Mouse (Mus musculus): ENCODE data around the gene Olfr20. TPM values are rescaled to one million over a fixed set of nuclear protein-coding genes. Genes with fewer than 3 reads are reported as not detected.

Olfr20 gene
- polyA plus RNA-seq, 1 experiment from 2014 or later = not detected

DNA sequence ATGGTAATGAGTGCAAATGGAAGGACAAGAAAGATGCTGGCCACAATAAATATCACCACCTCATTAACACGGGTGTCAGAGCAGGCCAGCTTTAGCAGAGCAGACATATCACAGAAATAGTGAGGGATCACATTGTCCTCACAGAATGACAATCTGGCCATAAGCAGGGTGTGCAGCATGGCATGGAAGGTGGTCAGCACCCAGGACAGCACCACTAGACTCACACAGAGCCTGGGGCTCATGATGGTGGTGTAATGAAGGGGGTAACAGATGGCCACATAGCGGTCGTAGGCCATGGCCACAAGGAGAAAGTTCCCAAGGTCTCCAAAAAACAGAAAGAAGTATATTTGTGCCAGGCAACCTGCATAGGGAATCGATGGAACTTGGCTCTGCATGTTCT lies 44.8 kb downstream of the Olfr20 start:
- Histone ChIP-seq H3K4me2 (replicated peaks; ENCODE audit: low read depth) (no peak overlapping the region), H3K9ac (ENCODE audit: low read depth, low read length) (no peak overlapping the region), H3K27me3 (replicated peaks; ENCODE audit: control insufficient read depth, insufficient read depth, low read length) (no peaks in the 10 kb centered on the region), H3K36me3 (ENCODE audit: control insufficient read depth, insufficient read depth) (no peaks in the 10 kb centered on the region), H3K27ac (ENCODE audit: low read depth, low read length) (no peak overlapping the region), H3K4me1 (replicated peaks; ENCODE audit: control insufficient read depth, insufficient read depth, low read length) (no peaks in the 10 kb centered on the region), H3K9me3 (ENCODE audit: control insufficient read depth) (no peaks in the 10 kb centered on the region), H3K4me3 (ENCODE audit: low read depth, low read length) (no peak overlapping the region)
- no peak for TF ChIP-seq CTCF (IDR thresholded peaks at IDR 0.05; ENCODE audit: low read depth)
- whole genome bisulfite sequencing = 66% methylated on average over 4 of the region's 4 CpGs
- no peak for ATAC-seq

DNA sequence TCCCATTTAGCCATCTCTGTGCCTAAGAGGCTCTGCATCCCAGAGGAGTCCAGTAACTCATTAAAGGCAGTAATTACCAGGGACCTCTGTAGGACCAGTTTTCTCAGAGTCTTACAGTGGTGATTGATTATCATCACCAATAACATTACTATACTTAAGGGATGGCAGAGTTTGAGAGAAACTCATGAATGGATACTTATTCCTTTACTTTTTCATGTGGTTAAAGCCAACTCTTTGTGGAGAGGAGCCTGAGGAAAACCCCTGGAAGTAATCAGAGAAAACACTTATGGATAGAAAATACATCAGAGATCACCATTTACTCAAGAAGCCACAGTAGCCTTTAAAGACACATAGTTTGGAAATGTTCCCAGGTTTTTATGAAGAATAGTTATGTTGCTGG lies 48.9 kb downstream of the Olfr20 start, which contains the start of gene Olfr1:
TSS of gene Olfr1 (minus strand) at position 101 of the 400 bp plus-strand sequence.
- Histone ChIP-seq H3K36me3 (ENCODE audit: control insufficient read depth, insufficient read depth) (no peaks in the 10 kb centered on the region), H3K9ac (ENCODE audit: low read depth, low read length) (no peak within 1 kb of the TSS), H3K27me3 (replicated peaks; ENCODE audit: control insufficient read depth, insufficient read depth, low read length) (no peaks in the 10 kb centered on the region), H3K27ac (ENCODE audit: low read depth, low read length) (no peak within 1 kb of the TSS), H3K4me3 (ENCODE audit: low read depth, low read length) (no peak within 1 kb of the TSS), H3K4me1 (replicated peaks; ENCODE audit: control insufficient read depth, insufficient read depth, low read length) (no peaks in the 10 kb centered on the region), H3K4me2 (replicated peaks; ENCODE audit: low read depth) (no peak within 1 kb of the TSS), H3K9me3 (ENCODE audit: control insufficient read depth) (no peaks in the 10 kb centered on the region)
- no peak for ATAC-seq
- no peak for TF ChIP-seq CTCF (IDR thresholded peaks at IDR 0.05; ENCODE audit: low read depth)

Other genes with a start within 250 kb of the Olfr20 start
- gene Haspin, start 212.5 kb upstream of the Olfr20 start, polyA plus RNA-seq (2015; fragmentation: Nextera tagmentation; extraction: Ambion mirVana) = 5.7 and 7.3 TPM in 2 replicates
- 0.04 and 0.08 TPM in 2 replicates for gene P2rx5, start 190.4 kb upstream of the Olfr20 start, polyA plus RNA-seq (2015; fragmentation: Nextera tagmentation; extraction: Ambion mirVana)
- gene Emc6, start 173.7 kb upstream of the Olfr20 start, polyA plus RNA-seq (2015; fragmentation: Nextera tagmentation; extraction: Ambion mirVana) = 114 and 120 TPM in 2 replicates
- 215 and 217 TPM in 2 replicates for gene Tax1bp3, start 173.7 kb upstream of the Olfr20 start, polyA plus RNA-seq (2015; fragmentation: Nextera tagmentation; extraction: Ambion mirVana)
- gene Ctns, start 151.7 kb upstream of the Olfr20 start, polyA plus RNA-seq (2015; fragmentation: Nextera tagmentation; extraction: Ambion mirVana) = 46.8 and 53.2 TPM in 2 replicates
- 21.3 and 26.3 TPM in 2 replicates for gene Shpk, start 151.3 kb upstream of the Olfr20 start, polyA plus RNA-seq (2015; fragmentation: Nextera tagmentation; extraction: Ambion mirVana)
- gene Trpv1, start 116.5 kb upstream of the Olfr20 start, polyA plus RNA-seq (2015; fragmentation: Nextera tagmentation; extraction: Ambion mirVana) = 0.13 and 0.24 TPM in 2 replicates
- 0.16 and 0.27 TPM in 2 replicates for gene Trpv3, start 83.4 kb upstream of the Olfr20 start, polyA plus RNA-seq (2015; fragmentation: Nextera tagmentation; extraction: Ambion mirVana)
- gene Aspa, start 21.2 kb upstream of the Olfr20 start, polyA plus RNA-seq (2015; fragmentation: Nextera tagmentation; extraction: Ambion mirVana) = 8.4 and 13.5 TPM in 2 replicates
- gene Gm49340, start 21.0 kb upstream of the Olfr20 start, polyA plus RNA-seq (2015; fragmentation: Nextera tagmentation; extraction: Ambion mirVana) = not detected in 2 replicates
- 0.14 and 0.16 TPM in 2 replicates for gene Spata22, start 21.0 kb upstream of the Olfr20 start, polyA plus RNA-seq (2015; fragmentation: Nextera tagmentation; extraction: Ambion mirVana)
- not detected in 2 replicates for gene Olfr376, start 20.5 kb downstream of the Olfr20 start, polyA plus RNA-seq (2015; fragmentation: Nextera tagmentation; extraction: Ambion mirVana)
- gene Olfr1, start 48.8 kb downstream of the Olfr20 start, polyA plus RNA-seq (2015; fragmentation: Nextera tagmentation; extraction: Ambion mirVana) = not detected in 2 replicates
- not detected in 2 replicates for gene Olfr378, start 77.7 kb downstream of the Olfr20 start, polyA plus RNA-seq (2015; fragmentation: Nextera tagmentation; extraction: Ambion mirVana)
- not detected in 2 replicates for gene Olfr380, start 106.7 kb downstream of the Olfr20 start, polyA plus RNA-seq (2015; fragmentation: Nextera tagmentation; extraction: Ambion mirVana)
- gene Olfr381, start 140.8 kb downstream of the Olfr20 start, polyA plus RNA-seq (2015; fragmentation: Nextera tagmentation; extraction: Ambion mirVana) = not detected in 2 replicates
- gene Olfr382, start 166.4 kb downstream of the Olfr20 start, polyA plus RNA-seq (2015; fragmentation: Nextera tagmentation; extraction: Ambion mirVana) = not detected in 2 replicates
- not detected in 2 replicates for gene Olfr385, start 242.2 kb downstream of the Olfr20 start, polyA plus RNA-seq (2015; fragmentation: Nextera tagmentation; extraction: Ambion mirVana)
- gene Olfr384, start 247.8 kb downstream of the Olfr20 start, polyA plus RNA-seq (2015; fragmentation: Nextera tagmentation; extraction: Ambion mirVana) = not detected in 2 replicates